Mouse (Mus musculus) erythroblast, embryonic 14.5 days (primary cell): ENCODE measurements around the gene Spi1.

ENCODE experiments used
- GATA1 ChIP-seq: IDR thresholded peaks from 2 replicates; pipeline ENCODE4 v1.6.1; 2012; ENCODE audit warnings: low read length, inconsistent platforms, mixed read lengths
- TAL1 ChIP-seq: IDR thresholded peaks from 3 replicates; pipeline ENCODE4 v1.6.1; 2012; ENCODE audit warnings: low read length, inconsistent platforms, mixed read lengths

DNA sequence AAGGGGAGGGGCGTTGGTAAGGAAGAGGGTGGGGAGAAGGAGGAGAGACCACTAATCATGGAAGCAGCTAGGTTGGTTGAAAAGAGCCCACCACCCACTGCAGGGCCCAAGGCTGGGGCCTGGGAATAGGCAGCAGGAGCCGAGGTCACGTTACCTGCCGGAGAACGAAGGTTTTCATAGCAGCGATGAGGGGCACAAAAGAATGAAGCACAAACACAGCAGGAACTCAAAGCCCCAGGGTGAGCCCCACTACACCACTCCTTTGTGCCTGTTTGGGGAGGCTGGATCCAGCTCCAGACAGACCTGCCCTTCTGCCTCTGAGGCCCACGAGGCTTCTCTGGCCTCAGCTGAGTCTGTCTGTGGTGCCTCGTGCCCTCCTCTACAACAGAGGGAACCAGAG is 57.6 kb downstream of the Spi1 start:
- TF ChIP-seq GATA1, result no peak
- no peak for TF ChIP-seq TAL1
